Mouse (Mus musculus) cerebellum, postnatal 25 days (tissue): ENCODE results near the gene Tubgcp6.

Experiments
- DNase-seq, 2 experiments: peaks; one replicate each; pipeline ENCODE4 v3.0.0; 2021; ENCODE audit warnings: mixed read lengths in 2 of 2

Tubgcp6 gene

GRCm38 (mm10) chr15:89141443-89141842 lies 18.5 kb upstream of the Tubgcp6 start:
- DNase-seq: no peak

- peak; percentile 80 to 82 for DNase-seq
Measured at GRCm38 (mm10) chr15:89140659-89141252, 17.8 kb upstream of the Tubgcp6 start, which contains the start of gene Mapk12. Gene Mapk12 (minus strand): TSS chr15:89140703.

- DNase-seq: peak; percentile 83 to 84
Measured at GRCm38 (mm10) chr15:89140048-89140658, 17.2 kb upstream of the Tubgcp6 start.

GRCm38 (mm10) chr15:89138531-89138930 lies 15.6 kb upstream of the Tubgcp6 start:
- DNase-seq: no peak

- DNase-seq: peak; percentile 58 to 62
Measured at GRCm38 (mm10) chr15:89138046-89138405, 15.1 kb upstream of the Tubgcp6 start.

GRCm38 (mm10) chr15:89137378-89138045 lies 14.6 kb upstream of the Tubgcp6 start:
- DNase-seq: peak; percentile 51 to 56

GRCm38 (mm10) chr15:89136461-89137155 lies 13.7 kb upstream of the Tubgcp6 start:
- DNase-seq: no peak

- no peak for DNase-seq
Measured at GRCm38 (mm10) chr15:89131316-89131715, 8.4 kb upstream of the Tubgcp6 start.

- no peak for DNase-seq
Measured at GRCm38 (mm10) chr15:89130245-89130644, 7.3 kb upstream of the Tubgcp6 start.

- peak; percentile 96 to 97 for DNase-seq
Measured at GRCm38 (mm10) chr15:89128382-89129350, 5.8 kb upstream of the Tubgcp6 start, which contains the start of gene Hdac10. Gene Hdac10 (minus strand): TSS chr15:89128700.

GRCm38 (mm10) chr15:89127364-89127940 lies 4.5 kb upstream of the Tubgcp6 start:
- peak in 1 of 2 experiments; percentile 41 for DNase-seq

- DNase-seq: no peak
Measured at GRCm38 (mm10) chr15:89126622-89127021, 3.7 kb upstream of the Tubgcp6 start.

GRCm38 (mm10) chr15:89125351-89125750 lies 2.4 kb upstream of the Tubgcp6 start:
- no peak for DNase-seq

- DNase-seq: no peak
Measured at GRCm38 (mm10) chr15:89124312-89124711, 1.4 kb upstream of the Tubgcp6 start.

- DNase-seq: peak; percentile 68 to 77
Measured at GRCm38 (mm10) chr15:89123595-89123994, 683 bp upstream of the Tubgcp6 start.

- DNase-seq: peak in 1 of 2 experiments; percentile 28
Measured at GRCm38 (mm10) chr15:89118007-89118406, 4.9 kb downstream of the Tubgcp6 start.

GRCm38 (mm10) chr15:89110147-89110546 lies 12.8 kb downstream of the Tubgcp6 start:
- DNase-seq: peak; percentile 70 to 80

GRCm38 (mm10) chr15:89106976-89107375 lies 15.9 kb downstream of the Tubgcp6 start:
- no peak for DNase-seq

- DNase-seq: peak; percentile 83 to 85
Measured at GRCm38 (mm10) chr15:89106073-89106472, 16.8 kb downstream of the Tubgcp6 start.

GRCm38 (mm10) chr15:89104425-89104824 lies 18.5 kb downstream of the Tubgcp6 start:
- peak; percentile 95 for DNase-seq

GRCm38 (mm10) chr15:89103921-89104320 lies 19.0 kb downstream of the Tubgcp6 start:
- DNase-seq: peak; percentile 80 to 83

- no peak for DNase-seq
Measured at GRCm38 (mm10) chr15:89102646-89103045, 20.3 kb downstream of the Tubgcp6 start.
